Mouse (Mus musculus): ENCODE measurements around the gene Arhgef33.

DNA sequence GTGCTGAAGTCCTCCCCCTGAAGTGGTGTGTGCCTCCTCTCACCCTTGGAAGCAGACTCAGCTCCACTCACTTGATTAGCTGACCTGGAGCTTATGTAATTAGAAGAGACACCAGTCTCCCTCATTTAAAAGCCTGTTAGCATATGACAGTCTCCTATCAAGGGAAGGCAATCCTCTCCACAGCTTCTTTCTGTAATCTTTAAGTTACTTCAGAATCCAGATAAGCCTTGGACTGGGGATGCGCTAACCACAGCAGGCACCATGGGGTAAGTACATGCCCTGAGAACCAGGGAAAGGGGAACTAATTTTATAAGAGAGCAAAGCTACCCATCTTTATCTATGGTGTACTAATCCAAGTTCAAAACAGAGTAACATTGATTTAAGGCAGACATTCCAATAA, at the start of gene Arhgef33:
- no peak for TF ChIP-seq CTCF (IDR thresholded peaks at IDR 0.05)
- TF ChIP-seq POLR2A (IDR thresholded peaks at IDR 0.05; ENCODE audit: insufficient read depth, low read depth, low read length): no peak
- no peak for TF ChIP-seq EP300 (IDR thresholded peaks at IDR 0.05; ENCODE audit: insufficient read depth, low read depth, low read length)
